Mouse (Mus musculus) lung, postnatal 0 days (tissue): ENCODE measurements at regions not wholly inside any gene's neighbourhood (a gene's known extent, or its start where the extent isn't known, plus 50 kb on each side); places are given as distances from the start of the nearest gene placed in this dataset.

ENCODE experiments used
- ATAC-seq: fragments of 200-750 bp; cut with Nextera tagmentation; 2 replicates; pipeline ENCODE4 v1.8.0; 2017; ENCODE audit warnings: moderate library complexity
- DNase-seq: peaks from one replicate; pipeline ENCODE4 v3.0.0-alpha.2; 2016; ENCODE audit warnings: low spot score
- H3K27ac ChIP-seq: fragments of 300-500 bp; sonication (generic); 2 replicates; pipeline ENCODE4 v1.5.1; 2014; ENCODE audit warnings: antibody characterized with exemption, mild to moderate bottlenecking, low read length, mixed read lengths
- H3K27me3 ChIP-seq: fragments of 300-500 bp; sonication (generic); replicated peaks from 2 replicates; pipeline ENCODE4 v1.6.1; 2014; ENCODE audit warnings: low read length, mixed read lengths; ENCODE audit not compliant: insufficient read depth
- H3K36me3 ChIP-seq: fragments of 300-500 bp; sonication (generic); 2 replicates; pipeline ENCODE4 v1.6.1; 2014; ENCODE audit warnings: low read length, mixed read lengths; ENCODE audit not compliant: insufficient read depth
- H3K4me1 ChIP-seq: fragments of 300-500 bp; sonication (generic); 2 replicates; pipeline ENCODE4 v1.6.1; 2014; ENCODE audit warnings: antibody characterized with exemption, low read depth, low read length, mixed read lengths; ENCODE audit not compliant: insufficient read depth
- H3K4me2 ChIP-seq: fragments of 300-500 bp; sonication (generic); replicated peaks from 2 replicates; pipeline ENCODE4 v1.6.1; 2014; ENCODE audit warnings: low read depth, mild to moderate bottlenecking, low read length, moderate library complexity, mixed read lengths
- H3K4me3 ChIP-seq: fragments of 300-500 bp; sonication (generic); 2 replicates; pipeline ENCODE4 v1.5.1; 2014; ENCODE audit warnings: low read depth, low read length
- H3K9ac ChIP-seq: fragments of 300-500 bp; sonication (generic); replicated peaks from 2 replicates; pipeline ENCODE4 v1.6.1; 2014; ENCODE audit warnings: low read depth, mild to moderate bottlenecking
- H3K9me3 ChIP-seq: fragments of 300-500 bp; sonication (generic); 2 replicates; pipeline ENCODE4 v1.6.1; 2016; ENCODE audit warnings: low read length, mixed read lengths
- CTCF ChIP-seq: IDR thresholded peaks from 2 replicates; pipeline ENCODE4 v1.5.1; 2016; ENCODE audit warnings: antibody characterized with exemption, mild to moderate bottlenecking
- EP300 ChIP-seq: IDR thresholded peaks from 2 replicates; pipeline ENCODE4 v1.6.1; 2016; ENCODE audit warnings: antibody characterized with exemption, mild to moderate bottlenecking, control low read depth
- WGBS: fragments of 180-500 bp; shearing (Covaris S2); extraction: QIAGEN DNeasy Blood & Tissue Kit; methylation state at CpG from one replicate; pipeline ENCODE4 v1.1.7; 2014; 5-methylcytosine and 5-hydroxymethylcytosine counted together

GRCm38 (mm10) chr10:119063209-119063699 is 176.6 kb downstream of the Cand1 start:
- 53% methylated on average over 14 of the region's 14 CpGs for WGBS
- H3K4me3 ChIP-seq: no peak overlapping the region
- ATAC-seq (peak; percentile 84), DNase-seq (peak; percentile 77)
- H3K9me3 ChIP-seq: no peaks in the 10 kb centered on the region
- no peaks in the 10 kb centered on the region for H3K36me3 ChIP-seq
- no peaks in the 10 kb centered on the region for H3K27me3 ChIP-seq
- peak overlapping the region; percentile 52; the same call in 1 of the 2 replicates for H3K27ac ChIP-seq
- TF ChIP-seq EP300: peak; percentile 94
- no peak for TF ChIP-seq CTCF
- H3K9ac ChIP-seq: no peak overlapping the region
- peaks cover 3% of the 10 kb centered on the region; the same call in 1 of the 2 replicates for H3K4me1 ChIP-seq
- no peak overlapping the region for H3K4me2 ChIP-seq

GRCm38 (mm10) chr10:119061958-119062599 is 177.8 kb downstream of the Cand1 start:
- Histone ChIP-seq H3K9ac (no peak overlapping the region), H3K27me3 (no peaks in the 10 kb centered on the region), H3K27ac (peak overlapping the region; percentile 52), H3K9me3 (no peaks in the 10 kb centered on the region), H3K4me2 (no peak overlapping the region), H3K4me3 (no peak overlapping the region), H3K36me3 (no peaks in the 10 kb centered on the region), H3K4me1 (peaks cover 3% of the 10 kb centered on the region; the same call in 1 of the 2 replicates)
- DNase-seq (no peak), ATAC-seq (no peak)
- no peak for TF ChIP-seq CTCF
- TF ChIP-seq EP300: no peak
- 76% methylated on average over 13 of the region's 13 CpGs for WGBS

- DNase-seq (no peak), ATAC-seq (no peak)
- Histone ChIP-seq H3K27ac (no peak overlapping the region), H3K4me2 (no peak overlapping the region), H3K36me3 (no peaks in the 10 kb centered on the region), H3K9ac (no peak overlapping the region), H3K27me3 (no peaks in the 10 kb centered on the region), H3K4me1 (peaks cover 4% of the 10 kb centered on the region; the same call in 1 of the 2 replicates), H3K9me3 (no peaks in the 10 kb centered on the region), H3K4me3 (no peak overlapping the region)
- 85% methylated on average over 8 of the region's 8 CpGs for WGBS
- no peak for TF ChIP-seq EP300
- no peak for TF ChIP-seq CTCF
Observed at GRCm38 (mm10) chr10:119061349-119061850, 178.5 kb downstream of the Cand1 start.

DNA sequence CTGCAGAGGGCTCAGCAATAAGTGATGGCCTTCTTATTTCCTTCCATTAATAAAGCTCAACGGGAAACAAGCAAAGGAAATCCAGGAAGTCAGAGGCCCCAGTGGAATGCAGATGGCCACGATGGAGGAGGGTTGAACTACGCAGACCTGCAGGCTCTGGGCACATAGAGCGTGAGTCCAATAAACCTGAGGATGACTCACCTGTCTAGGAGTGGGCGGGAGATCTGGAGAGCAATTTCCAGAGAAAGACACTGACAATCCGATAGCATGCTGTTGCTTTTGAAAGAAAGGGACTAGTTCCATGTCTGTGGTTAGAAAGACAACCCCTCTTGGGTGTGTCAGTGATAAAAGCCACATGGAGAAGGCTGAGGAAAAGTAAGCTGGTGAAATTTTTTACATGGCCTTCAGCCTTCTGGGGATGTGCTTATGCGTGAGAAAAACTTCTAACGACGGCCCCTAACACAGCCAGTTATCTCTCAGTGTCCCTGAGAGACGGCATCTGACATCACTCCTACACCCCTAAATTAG is 181.3 kb downstream of the Cand1 start:
- ATAC-seq: no peak; the same call in 1 of the 2 replicates
- Histone ChIP-seq H3K27me3 (no peaks in the 10 kb centered on the region), H3K4me1 (peaks cover 14% of the 10 kb centered on the region; the same call in 1 of the 2 replicates), H3K4me3 (no peak overlapping the region), H3K9ac (no peak overlapping the region), H3K36me3 (no peaks in the 10 kb centered on the region), H3K27ac (no peak overlapping the region), H3K4me2 (no peak overlapping the region), H3K9me3 (no peaks in the 10 kb centered on the region)
- TF ChIP-seq EP300: peak; percentile 34; the same call in 1 of the 2 replicates
- TF ChIP-seq CTCF: no peak
- 61% methylated on average over 10 of the region's 10 CpGs for WGBS
- peak; percentile 27 for DNase-seq

- no peak overlapping the region for H3K9ac ChIP-seq
- DNase-seq: peak; percentile 86
- ATAC-seq: peak; percentile 39; the same call in 1 of the 2 replicates
- H3K4me1 ChIP-seq: peaks cover 25% of the 10 kb centered on the region; the same call in 1 of the 2 replicates
- TF ChIP-seq CTCF: no peak
- TF ChIP-seq EP300: no peak
- no peaks in the 10 kb centered on the region for H3K27me3 ChIP-seq
- no peak overlapping the region for H3K27ac ChIP-seq
- H3K4me2 ChIP-seq: 0 out of 2 replicates have a peak overlapping the region, but pooled peaks have one; percentile 4
- no peak overlapping the region for H3K4me3 ChIP-seq
- WGBS: 29% methylated on average over 13 of the region's 13 CpGs
- no peaks in the 10 kb centered on the region for H3K9me3 ChIP-seq
- H3K36me3 ChIP-seq: no peaks in the 10 kb centered on the region
Observed at GRCm38 (mm10) chr10:119055199-119055785, 184.6 kb downstream of the Cand1 start.
